Mouse (Mus musculus): ENCODE measurements around the gene Cyp2u1.

The Cyp2u1 gene

DNA sequence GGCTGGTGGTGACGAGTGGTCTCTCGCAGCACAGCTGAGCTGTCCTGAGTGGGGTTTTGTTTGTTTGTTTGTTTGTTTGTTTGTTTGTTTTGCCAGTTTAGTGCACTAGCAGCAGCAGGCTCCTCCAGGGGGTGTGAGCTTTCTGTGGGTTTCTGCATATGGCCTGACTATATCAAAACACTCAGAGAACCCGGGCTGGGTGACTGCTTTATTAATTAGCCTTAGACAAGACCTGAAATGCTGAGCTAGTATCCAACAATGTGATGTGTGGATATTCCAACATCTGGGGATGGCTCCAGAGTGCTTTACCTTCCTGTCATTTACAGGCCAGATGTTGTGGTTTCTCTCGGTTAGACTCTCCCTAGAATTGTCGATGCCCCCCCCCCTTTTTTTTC lies 290 bp upstream of the Cyp2u1 start:
- DNase-seq: no peak

DNA sequence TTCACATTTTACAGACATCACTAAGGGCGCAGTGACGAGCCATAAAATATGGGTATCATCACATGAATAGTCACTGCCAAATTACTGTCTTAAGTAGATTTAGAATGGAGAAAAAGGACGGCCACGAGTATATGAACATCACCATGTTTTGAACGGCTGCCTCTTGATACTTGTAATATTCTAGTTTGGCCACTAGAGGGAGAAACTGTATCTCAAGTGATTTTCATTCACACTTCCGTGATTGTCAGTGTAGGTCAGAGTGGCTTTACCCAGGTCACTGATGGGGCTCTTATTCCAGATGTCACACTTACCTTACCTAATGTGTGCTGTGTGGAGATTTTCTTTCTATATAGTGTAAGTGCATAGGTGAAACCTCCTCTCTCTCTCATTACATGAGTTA lies 3.1 kb downstream of the Cyp2u1 start:
- no peak for DNase-seq

DNA sequence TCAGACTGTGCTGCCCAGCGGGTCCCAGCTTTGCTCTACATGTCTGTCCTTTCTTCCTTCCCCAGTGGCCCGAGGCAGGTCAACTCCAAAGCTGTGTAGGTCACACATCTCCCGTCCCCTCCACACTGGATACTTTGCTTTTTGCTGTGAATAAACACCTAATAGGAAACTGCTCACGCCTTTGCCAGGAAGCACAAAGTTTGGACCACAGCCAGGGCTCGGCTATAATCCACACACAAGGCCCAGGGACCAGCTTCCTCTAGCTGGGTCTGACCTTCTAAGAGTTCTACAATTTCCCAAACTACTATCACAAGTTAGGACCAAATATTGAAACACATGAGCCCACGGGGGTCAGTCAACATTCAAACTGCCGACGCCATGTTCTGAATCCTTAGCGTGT lies 3.9 kb downstream of the Cyp2u1 start:
- no peak for DNase-seq

DNA sequence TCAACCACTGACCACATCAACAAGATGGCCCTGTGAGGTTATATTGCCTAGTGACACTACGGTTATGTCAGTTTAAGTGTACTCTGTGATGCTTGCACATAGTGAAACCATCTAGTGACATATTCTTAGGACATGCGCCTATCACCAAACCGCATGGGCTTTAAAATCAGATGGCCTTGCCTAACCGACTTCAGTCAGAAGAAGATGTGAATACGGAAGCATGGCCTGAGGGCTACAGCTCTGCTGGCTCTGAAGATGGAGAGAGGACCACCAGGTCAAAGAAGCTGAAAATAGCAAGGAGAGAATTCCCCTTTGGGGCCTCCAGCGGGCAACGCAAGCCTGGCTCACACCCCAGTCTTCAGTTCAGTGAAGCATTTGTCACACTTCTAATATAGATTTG lies 6.1 kb downstream of the Cyp2u1 start:
- DNase-seq: no peak

DNA sequence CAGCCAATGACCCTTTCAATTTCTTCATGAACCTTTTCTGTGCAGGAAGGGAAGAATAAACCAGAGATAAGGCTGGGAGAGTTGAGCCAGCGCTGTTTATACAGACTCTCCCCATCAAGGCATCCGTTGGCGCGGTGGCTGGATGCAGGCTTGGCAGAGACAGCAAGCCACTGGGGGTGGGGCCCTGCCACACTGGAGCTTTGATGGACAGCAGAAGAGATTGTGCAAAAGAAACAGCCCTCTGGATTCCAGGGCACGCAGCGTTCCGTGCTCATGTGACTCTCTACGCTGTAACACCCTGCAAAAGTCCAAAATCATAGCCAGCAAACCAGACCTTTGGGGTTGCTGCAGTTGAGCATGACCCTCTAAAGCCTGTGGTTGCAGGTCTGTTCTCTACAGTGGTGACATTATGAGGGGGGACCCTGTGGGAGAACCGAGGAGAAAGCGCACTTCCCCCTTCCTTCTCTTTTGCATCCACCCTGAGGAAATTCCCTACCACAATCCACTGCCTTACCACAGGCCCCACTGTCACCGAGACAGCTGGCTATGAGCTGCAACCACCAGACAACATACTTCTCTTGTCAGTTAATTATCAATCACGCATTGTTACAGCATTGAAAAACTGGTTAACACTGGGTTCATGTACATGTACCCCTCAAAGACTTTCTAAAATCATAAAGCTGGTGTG lies 7.4 kb downstream of the Cyp2u1 start:
- DNase-seq: no peak

DNA sequence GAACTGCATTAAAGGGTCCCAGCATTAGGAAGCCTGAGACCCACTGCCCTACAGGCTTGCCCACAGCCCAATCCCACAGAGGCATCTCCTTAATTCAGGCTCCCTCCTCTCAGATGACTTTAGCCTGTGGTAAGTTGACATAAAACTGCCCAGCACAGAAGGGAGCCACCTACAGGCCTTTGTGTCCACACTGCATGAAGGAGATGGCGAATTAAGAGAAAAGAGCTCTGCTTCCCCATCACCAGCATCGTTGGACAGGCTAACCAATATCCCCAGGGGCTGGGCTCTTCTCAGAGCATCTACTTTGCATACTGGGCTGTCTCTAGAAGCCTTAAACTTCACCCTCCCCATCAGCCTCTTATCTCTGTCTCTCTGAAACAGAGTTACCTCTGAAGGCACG lies 8.5 kb downstream of the Cyp2u1 start:
- no peak for DNase-seq

DNA sequence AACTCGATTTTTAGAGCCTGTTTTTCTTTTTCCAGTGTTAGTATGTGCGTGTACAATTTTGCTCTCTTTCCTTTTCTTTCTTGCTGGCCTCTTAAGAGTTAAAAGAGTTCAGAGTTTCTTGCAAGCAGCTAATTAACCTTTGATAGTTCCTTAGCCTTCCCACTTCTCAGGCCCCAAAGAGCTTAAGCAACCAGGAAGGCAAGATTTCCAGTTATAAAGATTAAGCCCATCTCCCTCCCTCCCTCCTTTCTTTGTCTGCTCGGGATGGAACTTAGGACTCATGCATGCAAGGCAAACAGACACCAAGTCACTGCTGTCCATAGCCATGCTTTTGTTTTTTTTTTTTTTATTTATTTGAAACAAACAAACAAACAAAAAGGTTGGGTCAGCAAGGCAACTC lies 10.1 kb downstream of the Cyp2u1 start:
- DNase-seq: no peak

DNA sequence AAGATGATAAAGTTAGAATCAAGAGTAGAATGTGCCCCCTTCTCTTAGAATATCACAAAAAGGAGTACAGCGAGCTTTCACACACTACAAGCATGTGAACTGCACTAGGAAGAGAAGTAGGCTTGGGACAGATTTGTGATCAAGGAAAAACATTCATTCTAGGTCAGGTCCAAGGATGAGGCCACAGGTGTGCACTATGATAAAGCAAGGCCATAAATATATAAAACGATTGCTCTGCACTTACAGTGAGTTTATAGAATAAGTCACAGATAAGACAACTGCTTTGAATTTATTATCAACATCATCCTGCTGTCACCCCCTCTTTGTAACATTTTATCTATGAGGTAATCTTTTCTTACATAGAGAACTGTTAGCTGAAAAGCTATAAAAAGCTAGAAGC lies 10.7 kb downstream of the Cyp2u1 start:
- DNase-seq: no peak

DNA sequence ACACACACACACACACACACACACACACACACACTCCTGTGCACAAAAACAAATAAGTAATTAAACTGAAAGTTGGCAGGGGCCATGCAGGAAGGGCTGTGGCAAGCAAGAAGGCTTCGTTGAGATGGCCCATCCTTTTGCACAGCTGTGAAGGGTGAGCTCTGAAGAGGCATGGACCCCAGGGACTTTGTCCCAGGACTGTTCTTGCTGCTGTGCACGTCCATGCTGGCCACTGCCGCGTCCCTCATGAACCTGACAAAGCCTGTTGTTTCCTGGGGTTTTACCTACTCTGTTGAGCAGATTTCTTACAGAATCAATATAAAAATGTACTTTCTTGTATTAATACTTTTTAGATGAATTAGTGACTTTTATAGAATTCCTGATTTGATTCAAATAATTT lies 11.1 kb downstream of the Cyp2u1 start:
- no peak for DNase-seq

DNA sequence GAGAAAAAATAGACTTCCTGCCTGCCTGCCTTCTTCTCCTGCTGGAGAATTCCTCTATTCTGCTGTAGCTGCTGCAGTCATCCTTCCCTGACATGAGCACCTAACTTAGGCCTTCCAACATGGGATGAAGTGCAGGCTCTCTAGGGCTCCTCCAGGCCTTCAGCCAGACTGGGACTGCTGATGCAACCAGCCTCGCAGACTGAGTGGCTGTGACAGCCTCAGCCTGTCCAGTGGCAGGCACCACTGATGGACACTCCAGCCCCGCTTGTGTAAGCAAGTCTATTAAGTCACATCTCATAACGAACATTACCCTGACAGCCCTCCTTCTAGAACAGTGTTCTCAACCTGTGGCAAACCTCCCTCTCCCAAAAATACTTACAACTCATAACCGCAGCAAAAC lies 28.9 kb downstream of the Cyp2u1 start:
- DNase-seq: no peak

DNA sequence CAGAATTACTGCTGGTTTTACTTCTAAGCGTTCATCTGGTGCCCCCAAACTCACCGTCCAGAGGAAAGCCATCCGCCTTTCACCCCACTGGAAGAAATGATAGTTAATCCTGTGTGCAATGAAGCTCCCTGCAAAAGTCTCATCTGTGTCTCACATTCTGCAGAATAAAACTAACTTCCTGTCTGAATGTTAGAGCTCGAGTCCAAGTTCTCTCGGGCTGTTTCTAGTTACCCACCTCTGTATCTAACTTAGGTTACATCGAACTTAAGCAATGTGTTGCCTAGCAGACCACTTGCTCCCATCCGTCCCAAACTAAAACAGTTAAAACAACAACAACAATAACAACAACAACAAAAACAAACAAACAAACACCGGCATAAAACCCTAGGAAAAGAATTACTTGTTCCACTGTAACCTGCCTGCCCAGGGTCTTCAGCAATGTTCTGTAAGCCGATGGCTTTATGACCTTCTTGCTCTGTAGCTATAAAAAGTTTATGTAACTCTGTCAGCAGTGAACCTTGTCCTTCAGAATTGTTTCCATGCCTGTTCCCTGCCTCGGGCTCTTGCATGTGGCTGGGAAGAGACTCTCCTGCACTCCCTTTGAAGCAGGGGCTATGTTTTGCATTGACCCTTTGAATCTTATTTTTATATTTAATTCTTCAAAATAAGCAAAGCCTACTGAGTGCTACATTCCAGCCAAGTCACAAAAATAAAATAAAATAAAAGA lies 30.5 kb downstream of the Cyp2u1 start:
- DNase-seq: no peak

DNA sequence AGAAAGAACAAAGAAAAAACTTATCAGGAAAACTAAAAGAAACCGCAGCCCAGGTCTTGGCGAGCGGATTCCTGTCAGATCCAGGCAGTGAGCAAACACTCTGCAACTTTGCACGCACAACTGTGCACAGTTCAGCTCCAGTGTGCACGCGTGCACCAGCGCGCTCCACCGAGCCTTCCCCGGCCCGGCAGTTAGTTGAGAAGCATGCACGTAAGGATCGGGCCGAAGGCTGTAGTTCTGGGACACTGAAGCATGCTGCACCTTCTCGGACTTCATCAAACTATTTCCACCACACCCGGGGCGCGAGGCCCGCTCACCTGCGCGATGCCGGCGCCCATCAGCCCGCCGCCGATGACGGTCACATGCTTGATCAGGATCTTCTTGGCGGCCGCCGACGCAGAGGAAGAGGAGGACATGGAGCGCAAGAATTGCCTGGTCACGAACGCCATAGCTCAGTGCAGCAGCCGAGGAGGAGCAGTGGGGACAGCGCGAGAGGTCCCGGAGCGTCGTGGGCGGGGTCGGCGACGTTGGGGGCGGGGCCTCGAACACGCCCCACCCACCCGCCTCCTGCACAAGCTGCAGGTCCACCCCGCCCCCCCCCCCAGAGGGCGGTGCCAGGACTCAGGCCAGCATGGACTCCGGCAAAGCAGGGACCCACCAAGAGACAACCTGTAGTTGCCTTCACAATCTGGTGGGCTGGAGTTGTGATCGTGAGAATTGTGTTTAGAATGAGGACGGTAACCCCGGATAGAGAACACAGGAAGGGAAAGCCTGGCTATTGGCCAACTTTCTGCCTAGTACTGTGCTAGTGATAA lies 31.3 kb downstream of the Cyp2u1 start, which contains the start of gene Hadh:
Hadh (minus strand) TSS at position 543 of the 815 bp plus-strand sequence.
- DNase-seq: peak; percentile 68 to 76

DNA sequence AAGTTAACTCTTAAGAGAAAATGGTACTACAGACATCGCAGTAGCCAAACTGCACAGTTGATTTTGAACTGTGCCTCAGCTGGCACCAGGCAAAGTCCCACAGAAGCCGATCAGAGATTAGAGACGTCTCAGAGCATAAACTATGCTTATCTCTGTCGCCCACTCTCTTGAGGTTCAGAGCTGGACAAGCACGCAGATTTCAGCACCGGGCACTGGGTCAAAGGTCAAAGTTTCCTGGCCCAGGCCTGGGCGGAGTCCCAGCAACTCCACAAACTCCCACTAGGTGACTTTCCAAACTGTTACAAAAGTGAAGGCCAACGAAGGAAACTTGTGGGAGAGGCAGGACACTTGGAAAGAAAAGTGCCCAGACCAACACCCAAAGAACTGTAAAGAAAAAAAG lies 31.9 kb downstream of the Cyp2u1 start:
- no peak for DNase-seq

DNA sequence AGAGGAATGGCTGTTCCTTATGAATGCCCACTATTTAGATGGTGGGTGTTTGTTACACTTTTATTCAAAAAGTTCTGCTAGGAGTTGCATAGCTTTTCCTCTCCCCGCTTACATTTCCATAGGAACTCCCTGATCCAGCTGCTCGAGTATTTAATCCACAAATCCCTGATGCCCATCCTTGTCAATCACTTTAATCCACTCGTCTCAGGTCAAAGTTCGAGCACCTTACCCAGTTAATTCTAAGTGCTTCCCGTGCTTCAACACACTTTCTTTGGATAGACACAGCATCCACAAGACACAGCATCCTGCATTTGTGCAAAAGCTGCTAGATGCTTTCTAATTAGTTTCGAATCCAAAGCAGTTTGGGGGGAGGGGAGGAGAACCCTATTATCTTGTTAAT lies 32.6 kb downstream of the Cyp2u1 start:
- DNase-seq: no peak

DNA sequence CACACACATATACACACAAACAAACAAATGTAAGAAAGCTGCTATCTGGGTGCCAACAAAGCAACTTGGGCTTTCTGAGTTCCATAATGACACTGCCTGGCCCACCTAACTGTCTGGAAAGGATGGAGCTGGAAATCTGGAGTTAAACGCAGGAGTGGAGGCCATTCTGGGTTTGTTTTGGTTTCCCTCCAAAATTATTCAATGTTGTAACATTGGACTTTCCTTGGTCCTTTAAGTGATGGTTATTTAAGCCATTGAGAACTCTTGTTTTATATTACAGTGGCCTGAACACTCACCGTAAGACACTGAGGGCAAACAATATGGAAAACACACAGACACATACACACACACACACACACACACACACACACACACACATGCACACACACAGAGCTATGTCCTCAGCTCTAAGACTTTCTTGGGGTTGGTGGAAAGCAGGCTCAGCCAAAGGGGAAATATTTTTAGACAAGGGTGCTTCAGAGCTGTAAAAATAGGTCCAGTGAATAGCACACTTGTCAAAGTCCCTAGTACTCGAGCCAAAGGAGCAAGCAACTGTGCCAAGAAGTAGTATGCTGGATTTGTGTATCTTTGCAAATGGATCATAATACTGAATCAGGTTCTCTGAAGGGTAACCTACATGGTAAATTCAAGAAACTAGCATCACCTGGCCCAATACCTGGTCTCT lies 36.5 kb downstream of the Cyp2u1 start:
- DNase-seq: no peak

DNA sequence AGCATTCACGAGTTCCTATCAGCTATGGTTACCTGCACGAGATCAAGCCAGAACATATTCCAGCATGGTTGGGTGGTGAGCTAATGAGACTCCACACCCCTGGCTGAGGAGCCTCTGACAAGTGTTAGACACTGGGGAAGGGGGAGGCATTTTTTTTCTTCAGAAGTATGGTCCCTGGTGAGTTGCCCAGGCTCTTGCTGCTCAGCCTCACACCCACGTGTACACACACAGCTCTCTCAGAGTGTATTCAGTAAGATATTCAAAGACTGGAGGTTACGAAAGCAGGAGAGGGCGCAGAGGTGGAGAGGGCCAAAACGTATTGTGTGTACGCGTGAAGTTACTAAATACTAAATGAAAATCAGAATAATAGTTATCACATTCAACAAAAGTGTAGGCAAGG lies 37.5 kb downstream of the Cyp2u1 start:
- no peak for DNase-seq

DNA sequence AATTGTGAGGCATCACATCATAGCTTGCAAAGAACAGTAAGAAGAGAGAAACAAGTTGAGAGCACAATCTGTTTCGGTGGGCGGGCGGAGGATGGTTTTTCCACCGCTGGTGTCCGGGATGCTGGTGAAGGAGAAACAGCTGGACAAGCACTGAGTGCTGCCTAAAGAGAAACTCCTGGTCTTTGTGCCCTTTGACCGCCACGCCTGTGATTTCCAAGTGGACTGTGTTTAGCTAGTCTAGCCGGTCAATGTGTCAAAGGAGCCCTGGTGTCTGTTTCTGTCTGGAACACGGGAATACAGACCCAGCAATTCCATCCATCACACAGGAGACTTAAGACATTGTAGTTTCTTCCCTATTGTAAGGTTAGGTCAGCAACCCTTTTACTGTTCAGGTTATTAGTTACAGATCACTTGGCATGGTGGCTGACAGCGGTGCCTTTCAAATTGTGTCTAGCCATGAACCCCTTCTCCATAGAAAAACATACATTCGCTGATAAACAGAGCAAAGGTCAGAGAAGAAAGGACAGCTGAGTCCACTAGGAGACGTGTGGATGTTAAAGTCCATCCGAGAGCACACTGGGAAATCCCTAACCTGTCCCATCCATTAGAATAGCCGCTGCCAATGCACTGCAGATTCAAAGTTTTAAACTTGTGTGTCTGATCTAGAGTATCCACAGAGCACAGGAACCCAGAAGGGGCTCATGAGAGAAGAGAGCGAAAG lies 39.1 kb downstream of the Cyp2u1 start:
- DNase-seq: no peak

DNA sequence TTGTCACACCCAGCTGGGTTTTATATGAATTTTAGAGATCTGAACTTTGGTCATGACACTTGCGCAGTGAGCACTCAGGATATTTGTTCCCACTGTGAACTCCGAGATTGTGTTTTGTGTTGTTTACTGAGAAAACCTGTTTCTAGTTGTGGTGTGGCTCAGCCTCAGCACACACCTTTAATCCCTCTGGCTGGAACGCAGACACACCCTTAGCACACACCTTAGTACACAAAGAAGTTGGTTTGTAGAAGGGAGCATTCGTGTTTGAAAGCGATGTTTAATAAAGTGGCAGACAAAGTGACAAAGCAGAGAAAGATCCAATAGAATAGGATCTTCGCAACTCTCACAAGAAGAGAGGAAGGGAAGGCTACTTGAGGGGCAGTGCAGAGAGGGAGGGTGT lies 42.6 kb downstream of the Cyp2u1 start:
- DNase-seq: no peak

DNA sequence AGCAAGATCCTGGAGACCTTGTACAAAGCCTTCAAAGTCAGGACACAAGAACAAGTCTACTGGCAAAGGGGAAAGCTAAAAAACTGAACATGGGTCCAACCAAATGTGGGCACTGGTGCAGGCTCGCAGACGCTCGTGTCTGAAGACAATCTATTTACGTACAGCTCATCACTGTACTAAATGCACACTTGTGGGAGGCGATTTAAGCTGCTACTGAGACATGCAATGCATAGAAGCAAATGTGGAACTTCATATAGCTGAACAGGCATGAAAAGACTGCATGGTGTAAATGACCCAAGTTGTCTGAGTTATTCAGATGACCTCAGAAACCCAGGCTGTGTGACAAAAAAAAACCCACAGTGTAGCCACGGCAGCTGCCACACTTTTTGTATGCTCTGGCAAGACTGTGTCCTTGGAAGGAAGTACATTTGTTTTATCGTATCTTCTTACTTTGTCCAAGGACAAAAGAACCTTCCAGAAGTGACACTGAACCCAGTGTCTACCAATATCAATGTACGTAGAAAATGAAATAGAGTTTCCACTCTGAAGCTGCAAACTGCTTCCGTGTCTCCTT lies 43.5 kb downstream of the Cyp2u1 start:
- DNase-seq: no peak

DNA sequence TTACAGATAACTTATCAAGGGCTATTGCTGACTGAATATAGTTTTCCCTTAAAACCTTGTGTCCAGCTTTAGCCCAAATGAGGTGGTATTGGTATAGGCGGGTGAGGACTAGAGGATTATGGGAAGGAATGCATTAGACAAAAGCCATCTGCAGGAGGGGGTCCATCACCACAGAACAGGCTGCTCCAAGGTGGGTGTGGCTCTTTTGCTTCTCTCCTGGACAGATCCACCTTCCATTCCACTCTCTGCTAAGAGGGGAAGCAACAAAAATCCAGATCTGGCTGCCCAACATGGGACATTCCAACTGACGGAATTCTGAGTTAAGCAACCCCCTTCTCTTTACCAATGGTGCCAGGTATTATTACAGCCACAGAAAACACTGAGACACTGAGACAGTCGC lies 44.1 kb downstream of the Cyp2u1 start:
- DNase-seq: no peak

DNA sequence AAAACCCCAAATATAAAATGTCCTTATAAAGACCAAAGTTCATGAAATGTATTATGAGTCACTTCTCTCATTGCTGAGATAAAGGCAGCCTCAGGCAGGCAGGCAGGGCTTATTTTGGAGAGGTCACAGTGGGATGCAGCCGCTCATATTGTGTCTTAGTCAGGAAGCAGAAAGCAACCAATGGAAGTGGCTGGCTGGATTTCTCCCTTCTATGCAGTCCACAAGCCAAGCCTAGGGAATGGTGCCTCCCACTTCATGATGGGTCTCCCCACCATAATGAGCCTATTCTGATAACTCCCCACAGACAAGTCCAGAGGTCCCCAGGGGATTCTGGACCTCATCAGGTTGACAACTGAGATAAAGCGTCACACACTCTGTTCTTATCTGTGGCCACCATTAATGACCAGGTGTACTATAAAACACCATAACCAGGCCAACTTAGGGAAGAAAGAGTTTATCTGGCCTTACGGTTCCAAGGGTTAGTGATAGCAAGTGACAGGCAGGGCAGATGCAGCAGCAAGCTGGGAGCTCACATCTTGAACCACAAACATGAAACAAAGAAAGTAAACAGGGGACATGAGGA lies 47.5 kb downstream of the Cyp2u1 start:
- DNase-seq: no peak

DNA sequence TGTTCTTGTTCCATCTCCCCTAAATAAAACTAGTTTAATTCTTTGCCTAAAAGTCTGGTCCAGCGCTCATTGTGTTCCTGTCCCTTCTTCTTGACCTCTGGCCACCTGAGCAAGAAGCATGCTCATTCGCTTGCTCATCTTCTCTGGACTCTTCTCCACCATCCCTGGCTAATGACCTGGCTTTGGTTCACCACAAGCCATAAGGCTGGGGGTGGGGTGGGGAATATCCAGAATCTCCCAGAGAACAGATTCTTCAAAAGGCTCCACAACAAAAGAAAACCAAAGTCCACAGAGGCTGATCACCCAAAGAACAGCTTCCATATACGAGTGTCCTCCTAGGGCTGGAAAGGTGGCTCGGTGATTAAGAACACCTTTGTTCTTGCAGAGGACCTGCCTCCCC lies 48.0 kb downstream of the Cyp2u1 start:
- no peak for DNase-seq
